Mouse (Mus musculus) liver, embryonic 13.5 days (tissue): ENCODE data around the gene 4632433K11Rik. TPM values are rescaled to one million over a fixed set of nuclear protein-coding genes. Genes with fewer than 3 reads are reported as not detected.
"Not testable (repeated sequence)": the region's sequence is repeated elsewhere in the genome, so short reads cannot be mapped to it uniquely, and the experiment has no call there.

Experiments
- ATAC-seq: fragments of 200-750 bp; cut with Nextera tagmentation; 2 replicates; pipeline ENCODE4 v1.8.0; 2017; ENCODE audit warnings: low read depth, mild to moderate bottlenecking, moderate number of reproducible peaks, moderate library complexity
- DNase-seq: peaks from one replicate; pipeline ENCODE4 v3.0.0; 2022
- H3K27ac ChIP-seq: fragments of 300-500 bp; sonication (generic); 2 replicates; pipeline ENCODE4 v1.5.1; 2015; ENCODE audit warnings: moderate library complexity, mild to moderate bottlenecking, inconsistent platforms
- H3K27me3 ChIP-seq: fragments of 300-500 bp; sonication (generic); 2 replicates; pipeline ENCODE4 v1.6.1; 2015; ENCODE audit warnings: mild to moderate bottlenecking, inconsistent platforms
- H3K36me3 ChIP-seq: fragments of 300-500 bp; sonication (generic); 2 replicates; pipeline ENCODE4 v1.6.1; 2015; ENCODE audit warnings: mild to moderate bottlenecking, inconsistent platforms
- H3K4me1 ChIP-seq: fragments of 300-500 bp; sonication (generic); replicated peaks from 2 replicates; pipeline ENCODE4 v1.6.1; 2015; ENCODE audit warnings: inconsistent platforms
- H3K4me2 ChIP-seq: fragments of 300-500 bp; sonication (generic); 2 replicates; pipeline ENCODE4 v1.6.1; 2015; ENCODE audit warnings: inconsistent platforms, mild to moderate bottlenecking, moderate library complexity
- H3K4me3 ChIP-seq: fragments of 300-500 bp; sonication (generic); replicated peaks from 2 replicates; pipeline ENCODE4 v1.5.1; 2015; ENCODE audit warnings: mild to moderate bottlenecking, inconsistent platforms
- H3K9ac ChIP-seq: fragments of 300-500 bp; sonication (generic); 2 replicates; pipeline ENCODE4 v1.6.1; 2015; ENCODE audit warnings: mild to moderate bottlenecking, inconsistent platforms
- H3K9me3 ChIP-seq: fragments of 300-500 bp; sonication (generic); replicated peaks from 2 replicates; pipeline ENCODE4 v1.6.1; 2016; ENCODE audit warnings: inconsistent platforms
- WGBS: fragments of 180-500 bp; shearing (Covaris S2); methylation state at CpG from one replicate; pipeline ENCODE4 v1.1.7; 2015; ENCODE audit not compliant: insufficient replicate concordance; 5-methylcytosine and 5-hydroxymethylcytosine counted together
- polyA plus RNA-seq: library from polyadenylated mRNA; unstranded; fragments of >200 nt; fragmentation: Nextera tagmentation; extraction: Ambion mirVana; gene quantifications from 2 replicates; pipeline ENCODE4 v1.2.1, GENCODE M21; 2015

Gene 4632433K11Rik
- polyA plus RNA-seq, 1 experiment from 2014 or later, result 0.09 TPM

DNA sequence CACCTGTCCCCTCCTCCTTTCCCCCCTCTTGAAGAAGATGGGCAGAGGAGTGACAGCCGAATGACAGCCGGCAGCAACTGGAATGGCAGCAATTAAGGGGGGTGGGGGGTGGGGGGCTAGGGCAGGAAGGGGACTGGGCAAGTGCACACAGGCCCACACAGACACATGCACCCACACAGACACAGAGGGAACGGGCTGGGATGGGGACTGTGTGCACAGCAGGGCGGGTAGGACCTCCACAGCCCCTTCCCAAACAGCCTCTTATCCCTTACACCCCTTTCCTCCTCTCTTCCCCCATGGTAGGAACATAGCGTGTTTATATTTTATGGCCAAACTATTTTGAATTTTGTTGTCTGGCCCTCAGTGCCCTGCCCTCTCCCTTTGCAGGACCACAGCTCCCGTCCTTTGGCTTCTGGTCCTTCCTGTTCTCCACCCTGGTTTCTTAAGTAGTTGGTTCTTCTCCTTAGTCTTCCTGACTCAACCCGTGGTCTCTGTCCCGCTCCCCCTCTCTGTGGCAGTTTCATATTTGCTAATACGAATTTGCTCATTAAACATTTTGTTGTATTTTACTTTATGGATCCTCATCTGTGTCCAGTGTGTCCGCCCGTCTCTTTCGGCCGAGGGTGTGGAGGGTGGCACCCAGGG lies 45.6 kb downstream of the 4632433K11Rik start:
- Histone ChIP-seq H3K36me3 (peaks cover 72% of the 10 kb centered on the region), H3K27ac (peak overlapping the region; percentile 95), H3K4me1 (peaks cover 71% of the 10 kb centered on the region), H3K4me3 (peak overlapping the region; percentile 90), H3K9ac (peak overlapping the region; percentile 98), H3K4me2 (peak overlapping the region; percentile 84)
- WGBS, result 36% methylated on average over 9 of the region's 13 CpGs
- H3K27me3 ChIP-seq, DNase-seq, H3K9me3 ChIP-seq, ATAC-seq: not testable (repeated sequence)

DNA sequence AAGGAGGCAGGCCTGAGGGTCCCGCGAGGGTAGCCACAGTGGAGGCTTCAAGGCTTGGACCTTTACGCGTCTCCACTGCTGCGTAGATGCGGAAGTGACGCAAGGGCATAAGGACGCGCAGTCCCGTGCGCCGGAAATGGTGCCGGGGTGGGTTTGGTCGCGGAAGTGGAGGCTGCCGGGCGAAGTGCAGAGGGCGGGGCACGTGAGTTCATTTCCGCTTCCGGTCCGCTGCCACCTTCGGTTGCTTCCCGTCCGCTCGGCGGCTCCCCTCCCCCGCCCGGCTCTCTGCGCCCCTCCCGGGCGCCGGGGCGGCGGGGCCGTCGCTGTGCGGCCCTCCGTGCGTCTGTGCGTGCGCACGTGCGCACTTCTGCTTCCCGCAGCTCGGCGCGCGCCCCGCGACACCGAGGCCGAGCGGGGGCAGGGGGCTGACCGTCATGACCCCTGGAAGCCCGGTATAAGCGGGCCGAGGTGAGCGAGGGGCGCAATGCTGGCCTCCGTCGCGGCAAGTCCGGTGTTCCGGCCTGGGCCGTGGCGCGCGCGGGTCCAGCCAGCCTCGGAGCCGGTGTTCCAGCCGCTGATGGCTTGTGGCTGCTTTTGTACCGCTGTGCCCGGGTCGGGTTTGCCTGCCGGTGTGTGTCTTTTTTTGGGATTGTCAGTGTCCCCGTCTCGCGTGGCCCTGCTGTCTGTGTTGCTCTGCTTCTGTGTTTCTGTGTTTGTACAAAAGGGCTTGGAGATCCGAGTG lies 46.3 kb downstream of the 4632433K11Rik start, which contains the start of gene Epn1:
Gene Epn1 (plus strand): TSS at position 226 of the 742 bp plus-strand sequence.
- peaks cover 71% of the 10 kb centered on the region for H3K4me1 ChIP-seq
- peak within 1 kb of the TSS; percentile 95 for H3K27ac ChIP-seq
- ATAC-seq, result peak; percentile 90
- H3K9ac ChIP-seq, result peak within 1 kb of the TSS; percentile 98
- under 1% methylated on average over 79 of the region's 81 CpGs for WGBS
- H3K4me2 ChIP-seq, result peak within 1 kb of the TSS; percentile 84
- no peaks in the 10 kb centered on the region for H3K9me3 ChIP-seq
- H3K27me3 ChIP-seq, result no peaks in the 10 kb centered on the region
- DNase-seq, result peak; percentile 93
- peaks cover 72% of the 10 kb centered on the region for H3K36me3 ChIP-seq
- peak within 1 kb of the TSS; percentile 90 for H3K4me3 ChIP-seq

DNA sequence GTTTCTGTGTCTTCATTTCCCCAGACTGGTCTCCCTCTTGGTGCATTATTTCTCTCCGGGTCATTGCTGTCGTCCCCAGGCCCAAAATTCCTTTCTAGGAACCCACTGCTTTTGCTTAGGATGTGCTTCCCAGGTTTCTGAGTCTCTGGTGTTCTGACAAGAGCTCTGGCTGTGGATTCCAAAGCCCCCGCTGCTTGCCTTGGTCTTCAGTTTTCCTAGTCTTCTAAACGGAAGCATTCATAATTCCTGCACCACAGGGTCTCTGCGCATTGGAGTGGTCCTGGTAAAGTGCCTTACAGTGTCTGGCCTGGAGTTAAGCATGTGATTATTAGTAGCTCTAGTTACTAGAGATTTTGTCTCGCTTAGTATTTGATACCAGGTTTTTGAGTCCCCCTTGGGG lies 46.9 kb downstream of the 4632433K11Rik start:
- Histone ChIP-seq H3K4me2 (peak overlapping the region; percentile 84), H3K9ac (peak overlapping the region; percentile 98), H3K27ac (peak overlapping the region; percentile 95), H3K36me3 (peaks cover 72% of the 10 kb centered on the region), H3K4me3 (peak overlapping the region; percentile 90), H3K4me1 (peaks cover 71% of the 10 kb centered on the region), H3K9me3 (no peaks in the 10 kb centered on the region), H3K27me3 (no peaks in the 10 kb centered on the region)
- ATAC-seq (no peak), DNase-seq (no peak)
- WGBS, result 6% methylated on average over 6 of the region's 6 CpGs

DNA sequence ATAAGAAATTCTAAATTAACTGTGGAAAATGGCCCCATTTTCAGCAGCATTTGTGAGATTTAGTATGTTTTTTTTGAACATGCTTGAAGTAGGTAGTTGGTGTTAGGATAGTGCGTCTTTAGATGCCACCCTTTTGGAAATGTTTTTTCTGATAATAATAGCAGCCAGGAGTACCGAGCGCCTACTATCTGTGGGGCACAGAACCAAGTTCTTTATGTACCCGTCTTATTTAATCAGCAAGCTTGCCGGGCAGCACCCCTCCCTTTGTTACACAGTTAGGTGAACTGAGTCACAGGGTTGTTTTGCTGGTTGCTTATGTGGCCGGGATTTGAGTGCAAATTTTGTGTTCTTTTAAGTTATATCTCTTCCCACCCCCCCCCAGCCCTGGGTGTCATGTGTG lies 47.3 kb downstream of the 4632433K11Rik start:
- peak overlapping the region; percentile 90 for H3K4me3 ChIP-seq
- H3K4me2 ChIP-seq, result peak overlapping the region; percentile 84
- H3K27me3 ChIP-seq, result no peaks in the 10 kb centered on the region
- H3K9ac ChIP-seq, result peak overlapping the region; percentile 98
- ATAC-seq (peak; percentile 56), DNase-seq (peak; percentile 66)
- peaks cover 71% of the 10 kb centered on the region for H3K4me1 ChIP-seq
- peak overlapping the region; percentile 95 for H3K27ac ChIP-seq
- H3K9me3 ChIP-seq, result no peaks in the 10 kb centered on the region
- H3K36me3 ChIP-seq, result peaks cover 73% of the 10 kb centered on the region
- WGBS, result 16% methylated on average over 6 of the region's 6 CpGs

DNA sequence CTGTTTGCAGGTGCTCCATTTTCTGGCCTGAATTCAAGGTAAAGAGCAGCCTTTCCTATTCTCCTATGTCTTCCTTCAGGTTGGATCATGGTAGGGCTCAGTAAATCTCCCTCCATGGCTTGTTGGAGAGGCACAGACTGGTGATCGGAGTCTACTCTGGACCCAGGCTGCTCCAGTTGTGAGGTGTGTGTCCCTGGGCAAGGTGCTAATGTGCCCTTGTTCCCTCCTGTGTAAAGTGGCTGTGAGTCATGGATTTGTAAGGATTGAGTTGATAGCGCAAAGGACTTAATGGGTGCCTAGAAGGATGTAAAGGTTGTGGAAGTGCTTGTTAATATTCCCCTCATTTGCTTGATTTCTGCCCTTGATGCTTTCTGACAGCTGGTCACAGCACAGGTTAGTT lies 48.0 kb downstream of the 4632433K11Rik start:
- H3K27me3 ChIP-seq, result no peaks in the 10 kb centered on the region
- peak overlapping the region; percentile 90 for H3K4me3 ChIP-seq
- peak overlapping the region; percentile 95 for H3K27ac ChIP-seq
- no peak for DNase-seq
- H3K9me3 ChIP-seq, result no peaks in the 10 kb centered on the region
- peaks cover 73% of the 10 kb centered on the region for H3K36me3 ChIP-seq
- H3K4me2 ChIP-seq, result peak overlapping the region; percentile 84
- ATAC-seq, result no peak
- H3K4me1 ChIP-seq, result peaks cover 69% of the 10 kb centered on the region
- 80% methylated on average over 2 of the region's 2 CpGs for WGBS
- peak overlapping the region; percentile 98 for H3K9ac ChIP-seq

DNA sequence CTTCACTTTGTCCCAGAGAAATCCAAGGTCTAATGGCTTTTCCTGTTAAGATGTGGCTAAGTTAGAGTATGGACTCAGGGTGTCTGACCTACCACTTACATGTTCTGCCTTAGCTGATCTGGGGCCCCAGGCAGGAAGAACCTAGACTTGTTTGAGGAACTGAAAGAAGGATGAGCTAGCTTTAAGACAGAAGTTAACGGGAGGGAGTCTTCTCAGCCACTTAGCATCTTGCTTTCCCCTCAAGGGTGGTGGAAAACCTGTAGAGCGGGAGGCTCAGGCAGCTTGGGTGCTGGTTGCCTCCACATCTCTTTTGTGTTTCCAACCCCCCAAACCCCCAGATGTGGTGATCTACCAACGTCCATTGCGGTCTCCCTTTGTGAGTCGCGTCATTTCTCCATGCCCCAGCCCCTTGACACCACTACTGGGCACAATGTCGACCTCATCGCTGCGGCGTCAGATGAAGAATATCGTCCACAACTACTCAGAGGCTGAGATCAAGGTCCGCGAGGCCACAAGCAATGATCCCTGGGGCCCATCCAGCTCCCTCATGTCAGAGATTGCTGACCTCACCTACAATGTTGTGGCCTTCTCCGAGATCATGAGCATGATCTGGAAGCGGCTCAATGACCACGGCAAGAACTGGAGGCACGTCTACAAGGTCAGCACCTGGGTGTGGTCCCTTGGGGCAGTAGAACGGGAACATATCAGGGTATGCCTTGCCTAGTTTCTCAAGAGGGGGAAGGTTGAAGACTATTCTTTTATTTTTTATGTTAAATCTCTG lies 49.6 kb downstream of the 4632433K11Rik start:
- Histone ChIP-seq H3K4me1 (peaks cover 71% of the 10 kb centered on the region), H3K27ac (peak overlapping the region; percentile 32), H3K36me3 (peaks cover 73% of the 10 kb centered on the region), H3K27me3 (no peaks in the 10 kb centered on the region), H3K9me3 (no peaks in the 10 kb centered on the region), H3K9ac (0 out of 2 replicates have a peak overlapping the region, but pooled peaks have one; percentile 30), H3K4me2 (peak overlapping the region; percentile 28), H3K4me3 (peak overlapping the region; percentile 15)
- 83% methylated on average over 18 of the region's 18 CpGs for WGBS
- DNase-seq (no peak), ATAC-seq (no peak)

Other genes starting within 250 kb of the 4632433K11Rik start
- gene Tmem238, start 244.5 kb upstream of the 4632433K11Rik start, polyA plus RNA-seq, result 13.7 and 14.6 TPM in 2 replicates
- gene Rpl28, start 241.2 kb upstream of the 4632433K11Rik start, polyA plus RNA-seq, result 242 and 279 TPM in 2 replicates
- 282 and 292 TPM in 2 replicates for gene Ube2s, start 221.5 kb upstream of the 4632433K11Rik start, polyA plus RNA-seq
- not detected in 2 replicates for gene Shisa7, start 189.4 kb upstream of the 4632433K11Rik start, polyA plus RNA-seq
- gene Isoc2b, start 163.9 kb upstream of the 4632433K11Rik start, polyA plus RNA-seq, result 3.1 and 3.8 TPM in 2 replicates
- gene Isoc2a, start 157.0 kb upstream of the 4632433K11Rik start, polyA plus RNA-seq, result 0.45 and 0.52 TPM in 2 replicates
- 0.07 TPM in 1 of 2 replicates, not detected in the other for gene Gm36210, start 127.6 kb upstream of the 4632433K11Rik start, polyA plus RNA-seq
- 1.4 and 1.6 TPM in 2 replicates for gene Zfp628, start 118.9 kb upstream of the 4632433K11Rik start, polyA plus RNA-seq
- 0.57 and 0.67 TPM in 2 replicates for gene Nat14, start 112.1 kb upstream of the 4632433K11Rik start, polyA plus RNA-seq
- gene Ssc5d, start 108.3 kb upstream of the 4632433K11Rik start, polyA plus RNA-seq, result 0.03 and 0.09 TPM in 2 replicates
- not detected in 2 replicates for gene Sbk2, start 69.7 kb upstream of the 4632433K11Rik start, polyA plus RNA-seq
- gene Sbk3, start 63.0 kb upstream of the 4632433K11Rik start, polyA plus RNA-seq, result not detected in 2 replicates
- gene Zfp579, start 38.0 kb upstream of the 4632433K11Rik start, polyA plus RNA-seq, result 4.0 TPM in 2 replicates
- 9.8 and 10.0 TPM in 2 replicates for gene Zfp524, start 19.7 kb upstream of the 4632433K11Rik start, polyA plus RNA-seq
- 15.8 and 18.7 TPM in 2 replicates for gene Fiz1, start 19.4 kb upstream of the 4632433K11Rik start, polyA plus RNA-seq
- gene Gm44973, start 18.6 kb upstream of the 4632433K11Rik start, polyA plus RNA-seq, result 1.1 and 1.5 TPM in 2 replicates
- 1.4 TPM in 2 replicates for gene Zfp865, start 13.7 kb upstream of the 4632433K11Rik start, polyA plus RNA-seq
- gene Ccdc106, start 13.6 kb upstream of the 4632433K11Rik start, polyA plus RNA-seq, result 0.84 and 1.4 TPM in 2 replicates
- 0.93 and 1.4 TPM in 2 replicates for gene Zfp784, start 4.3 kb downstream of the 4632433K11Rik start, polyA plus RNA-seq
- gene Zfp580, start 17.4 kb downstream of the 4632433K11Rik start, polyA plus RNA-seq, result 2.2 and 2.7 TPM in 2 replicates
- 79.1 and 83.0 TPM in 2 replicates for gene U2af2, start 28.0 kb downstream of the 4632433K11Rik start, polyA plus RNA-seq
- 45.6 and 48.2 TPM in 2 replicates for gene Epn1, start 46.1 kb downstream of the 4632433K11Rik start, polyA plus RNA-seq
- gene Rfpl4, start 82.8 kb downstream of the 4632433K11Rik start, polyA plus RNA-seq, result not detected in 2 replicates
- gene Rasl2-9, start 91.8 kb downstream of the 4632433K11Rik start, polyA plus RNA-seq, result 0.19 and 0.24 TPM in 2 replicates
- gene Vmn1r55, start 115.6 kb downstream of the 4632433K11Rik start, polyA plus RNA-seq, result not detected in 2 replicates
- gene Vmn1r56, start 162.6 kb downstream of the 4632433K11Rik start, polyA plus RNA-seq, result not detected in 2 replicates
- gene Vmn1r57, start 184.4 kb downstream of the 4632433K11Rik start, polyA plus RNA-seq, result not detected in 2 replicates